Mouse (Mus musculus) stomach, embryonic 16.5 days (tissue): Measurements from ENCODE around the gene Rarb. TPM values are rescaled to one million over a fixed set of nuclear protein-coding genes. Genes with fewer than 3 reads are reported as not detected.
A peak's percentile ranks its signal among the peaks of the same experiment; 100 is the strongest.

Source experiments
- ATAC-seq: fragments of 200-750 bp; cut with Nextera tagmentation; 2 replicates; pipeline ENCODE4 v1.8.0; 2017; ENCODE audit warnings: moderate number of reproducible peaks, moderate TSS enrichment; ENCODE audit not compliant: insufficient read depth, low FRiP score
- H3K27ac ChIP-seq: fragments of 300-500 bp; sonication (generic); 2 replicates; pipeline ENCODE4 v1.5.1; 2014; ENCODE audit warnings: low read length
- H3K27me3 ChIP-seq: fragments of 300-500 bp; sonication (generic); 2 replicates; pipeline ENCODE4 v1.6.1; 2014; ENCODE audit warnings: low read length, control low read depth, mixed read lengths; ENCODE audit not compliant: control insufficient read depth, insufficient read depth
- H3K36me3 ChIP-seq: fragments of 300-500 bp; sonication (generic); 2 replicates; pipeline ENCODE4 v1.6.1; 2014; ENCODE audit warnings: low read length; ENCODE audit not compliant: control insufficient read depth, insufficient read depth
- H3K4me1 ChIP-seq: fragments of 300-500 bp; sonication (generic); 2 replicates; pipeline ENCODE4 v1.6.1; 2014; ENCODE audit warnings: low read length, control low read depth, mixed read lengths; ENCODE audit not compliant: control insufficient read depth, insufficient read depth
- H3K4me2 ChIP-seq: fragments of 300-500 bp; sonication (generic); 2 replicates; pipeline ENCODE4 v1.6.1; 2014; ENCODE audit warnings: low read depth, low read length, mixed read lengths
- H3K4me3 ChIP-seq: fragments of 300-500 bp; sonication (generic); replicated peaks from 2 replicates; pipeline ENCODE4 v1.5.1; 2014; ENCODE audit warnings: mild to moderate bottlenecking, low read length
- H3K9ac ChIP-seq: fragments of 300-500 bp; sonication (generic); 2 replicates; pipeline ENCODE4 v1.6.1; 2014; ENCODE audit warnings: low read length
- H3K9me3 ChIP-seq: fragments of 300-500 bp; sonication (generic); replicated peaks from 2 replicates; pipeline ENCODE4 v1.6.1; 2016; ENCODE audit warnings: low read length, control low read depth; ENCODE audit not compliant: control insufficient read depth
- WGBS: fragments of 180-500 bp; shearing (Covaris S2); extraction: QIAGEN DNeasy Blood & Tissue Kit; methylation state at CpG from one replicate; pipeline ENCODE4 v1.1.7; 2014; 5-methylcytosine and 5-hydroxymethylcytosine counted together
- polyA plus RNA-seq: library from polyadenylated mRNA; unstranded; fragments of >200 nt; fragmentation: Nextera tagmentation; extraction: Ambion mirVana; gene quantifications from 2 replicates; pipeline ENCODE4 v1.2.1, GENCODE M21; 2015

Rarb gene
- polyA plus RNA-seq, 1 experiment from 2014 or later = 17.9 TPM

DNA sequence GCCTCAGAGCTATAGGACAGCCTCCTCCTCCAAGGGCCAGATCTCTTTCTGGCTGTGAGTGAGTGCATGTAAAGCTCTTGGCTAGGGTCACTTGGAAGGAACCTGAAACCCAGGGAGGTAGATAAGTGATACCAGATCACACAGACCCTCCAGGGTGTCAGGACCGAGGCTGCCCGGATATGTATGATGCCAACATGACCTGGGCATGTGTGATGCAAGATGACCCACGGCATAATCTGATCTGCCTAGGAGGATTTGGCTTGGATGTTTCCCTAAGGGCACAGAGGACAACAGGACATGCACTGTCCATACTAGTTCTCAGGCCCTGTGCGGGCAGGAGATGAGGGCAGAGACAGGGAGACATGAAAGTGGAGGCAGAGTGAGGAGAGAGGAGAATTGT is 374.1 kb downstream of the Rarb start:
- Histone ChIP-seq H3K9ac (no peak overlapping the region), H3K4me1 (peaks cover 5% of the 10 kb centered on the region; the same call in 1 of the 2 replicates), H3K9me3 (no peaks in the 10 kb centered on the region), H3K27me3 (no peaks in the 10 kb centered on the region), H3K4me2 (no peak overlapping the region), H3K36me3 (no peaks in the 10 kb centered on the region), H3K4me3 (no peak overlapping the region), H3K27ac (no peak overlapping the region)
- no peak for ATAC-seq
- WGBS = 91% methylated on average over 4 of the region's 4 CpGs

DNA sequence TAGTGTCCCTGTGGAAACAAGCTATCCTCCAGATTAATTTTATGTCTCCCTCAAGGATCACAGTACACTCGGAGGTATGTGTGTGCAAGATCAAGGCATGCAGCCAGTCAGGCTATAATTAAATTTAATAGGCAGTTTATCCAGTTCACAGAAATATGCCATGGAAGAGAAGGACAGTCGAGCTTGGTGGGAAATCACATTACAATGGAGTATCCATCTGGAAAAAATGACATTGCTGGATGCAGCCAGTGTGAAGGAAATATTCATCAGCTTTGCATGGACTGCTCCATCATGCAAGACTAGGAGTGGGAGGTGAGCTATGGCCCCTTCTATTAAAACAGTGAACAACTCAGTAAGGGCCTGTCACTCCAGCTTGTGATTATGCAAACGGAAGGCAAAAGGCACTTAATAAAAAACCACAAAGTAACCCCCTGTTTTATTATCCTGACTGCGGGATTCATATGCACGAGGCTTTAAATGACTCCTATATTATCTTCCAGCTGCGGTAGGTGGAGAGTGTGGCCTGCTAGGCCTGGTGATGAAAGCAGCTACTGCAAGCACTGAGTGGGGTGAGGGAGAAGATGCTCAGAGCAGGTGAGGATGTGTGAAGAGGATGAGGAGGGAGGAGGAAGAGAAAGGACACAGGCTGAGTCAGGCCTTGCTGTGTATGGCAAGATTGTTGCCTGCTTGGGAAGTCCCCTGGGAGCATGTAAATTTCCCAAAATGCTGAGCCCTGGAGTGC is 379.4 kb downstream of the Rarb start:
- Histone ChIP-seq H3K9me3 (no peaks in the 10 kb centered on the region), H3K4me3 (no peak overlapping the region), H3K36me3 (no peaks in the 10 kb centered on the region), H3K27ac (no peak overlapping the region), H3K4me2 (no peak overlapping the region), H3K4me1 (no peaks in the 10 kb centered on the region), H3K27me3 (no peaks in the 10 kb centered on the region), H3K9ac (no peak overlapping the region)
- 77% methylated on average over 6 of the region's 6 CpGs for WGBS
- no peak for ATAC-seq

DNA sequence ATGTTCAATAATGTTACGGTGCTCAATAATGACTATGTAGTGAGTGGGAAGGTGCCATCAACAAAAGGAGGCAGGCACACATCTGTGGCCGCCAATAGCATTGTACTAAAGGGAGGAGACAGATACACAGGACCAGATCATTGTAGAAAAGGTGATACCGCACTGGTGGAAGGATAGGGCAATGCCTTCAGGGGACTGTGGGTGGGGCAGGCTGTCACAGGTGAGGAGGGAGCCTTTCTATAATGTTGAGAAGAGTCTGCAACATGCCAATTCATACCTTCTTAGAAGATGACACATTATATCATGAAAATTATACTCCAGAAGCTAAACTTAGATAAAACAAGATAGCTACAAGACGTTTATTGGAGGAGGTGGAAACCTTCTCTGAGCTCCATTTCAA is 381.6 kb downstream of the Rarb start:
- WGBS = 87% methylated on average over 4 of the region's 4 CpGs
- ATAC-seq = no peak
- no peaks in the 10 kb centered on the region for H3K9me3 ChIP-seq
- H3K4me1 ChIP-seq = no peaks in the 10 kb centered on the region
- no peak overlapping the region for H3K4me2 ChIP-seq
- H3K4me3 ChIP-seq = no peak overlapping the region
- H3K9ac ChIP-seq = no peak overlapping the region
- H3K27ac ChIP-seq = no peak overlapping the region
- no peaks in the 10 kb centered on the region for H3K27me3 ChIP-seq
- H3K36me3 ChIP-seq = 0 out of 2 replicates have a peak, but pooled peaks cover 6% of the 10 kb centered on the region

DNA sequence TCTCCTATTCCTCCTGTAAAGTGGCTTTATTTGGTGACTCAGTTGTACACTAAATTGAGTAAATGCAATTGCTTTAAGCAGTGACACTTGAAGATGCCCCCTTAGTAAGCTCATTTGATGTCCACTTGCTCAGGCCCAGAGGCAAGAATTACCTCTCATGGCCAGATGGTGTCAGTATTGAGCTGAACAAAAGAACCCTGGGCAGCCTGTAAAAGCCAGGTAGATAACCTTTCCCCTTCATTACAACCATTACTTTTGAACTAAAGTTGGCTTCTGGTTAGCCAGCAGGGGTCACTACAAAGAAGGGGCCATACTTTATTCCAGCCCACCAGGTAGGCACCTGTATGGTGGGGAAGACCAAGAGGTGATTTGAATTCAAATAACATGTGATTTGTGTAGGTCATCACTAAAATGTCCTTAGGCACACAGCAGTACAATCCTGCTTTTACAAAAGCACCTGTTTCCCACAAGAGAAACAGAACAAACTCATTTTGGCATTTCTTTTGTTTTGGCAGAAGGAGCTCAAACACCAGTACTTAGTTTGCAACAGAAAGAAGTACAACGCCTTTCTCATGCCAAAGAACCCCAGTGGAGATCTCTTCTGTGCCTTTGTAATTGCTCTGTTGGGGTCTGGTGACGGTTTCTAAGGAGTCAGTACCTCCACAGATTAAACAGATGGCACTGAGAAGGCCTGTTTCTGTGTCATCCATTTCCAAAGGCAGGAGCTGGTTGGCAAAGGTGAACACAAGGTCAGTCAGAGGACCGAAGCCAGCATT is 384.4 kb downstream of the Rarb start:
- no peaks in the 10 kb centered on the region for H3K4me1 ChIP-seq
- 0 out of 2 replicates have a peak, but pooled peaks cover 6% of the 10 kb centered on the region for H3K36me3 ChIP-seq
- no peak overlapping the region for H3K27ac ChIP-seq
- H3K9ac ChIP-seq = no peak overlapping the region
- no peaks in the 10 kb centered on the region for H3K9me3 ChIP-seq
- no peaks in the 10 kb centered on the region for H3K27me3 ChIP-seq
- 0 out of 2 replicates have a peak, but pooled peaks have one; percentile 48 for ATAC-seq
- H3K4me2 ChIP-seq = no peak overlapping the region
- no peak overlapping the region for H3K4me3 ChIP-seq
- 72% methylated on average over 3 of the region's 3 CpGs for WGBS

DNA sequence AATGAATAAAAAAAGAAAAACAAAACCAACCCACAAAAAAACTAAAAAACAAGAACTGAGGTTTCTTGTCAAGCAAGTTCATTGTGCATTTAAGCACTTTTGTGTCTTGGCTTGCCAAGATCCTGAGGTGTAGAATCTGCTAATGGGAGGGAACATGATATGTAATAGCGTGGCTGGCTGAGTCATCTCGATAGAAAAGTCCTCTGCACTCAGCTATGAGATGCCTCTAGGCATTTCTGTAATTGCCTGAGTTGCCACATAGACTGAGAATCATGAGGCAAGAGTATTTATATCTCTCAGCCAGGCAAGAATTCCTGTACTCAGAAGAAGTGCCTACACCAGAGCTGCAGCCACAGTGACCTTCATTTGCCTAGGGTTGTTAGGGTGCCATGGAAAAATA is 385.8 kb downstream of the Rarb start:
- H3K27ac ChIP-seq = no peak overlapping the region
- H3K36me3 ChIP-seq = 0 out of 2 replicates have a peak, but pooled peaks cover 9% of the 10 kb centered on the region
- H3K9ac ChIP-seq = no peak overlapping the region
- H3K4me2 ChIP-seq = no peak overlapping the region
- no peaks in the 10 kb centered on the region for H3K27me3 ChIP-seq
- no peaks in the 10 kb centered on the region for H3K4me1 ChIP-seq
- no peak for ATAC-seq
- 55% methylated on average over 2 of the region's 2 CpGs for WGBS
- H3K4me3 ChIP-seq = no peak overlapping the region
- no peaks in the 10 kb centered on the region for H3K9me3 ChIP-seq

DNA sequence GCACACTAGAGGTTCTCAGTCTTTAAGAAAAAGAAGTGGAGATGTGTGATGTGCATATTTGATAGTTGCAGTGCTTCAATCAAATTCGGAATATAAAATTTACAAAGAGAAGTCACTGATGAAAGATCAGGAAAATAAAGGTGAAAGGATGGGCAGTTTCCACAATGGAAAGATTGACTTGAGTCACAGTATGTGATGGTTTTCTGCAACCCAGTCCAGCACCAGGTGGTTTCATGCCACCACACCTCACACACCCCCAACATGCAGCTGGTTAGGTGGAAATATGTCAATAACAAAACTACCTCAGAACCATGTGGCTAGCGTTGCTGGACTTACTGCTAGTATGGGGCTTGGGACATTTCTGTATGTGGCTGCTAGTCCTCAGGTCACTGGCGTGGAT is 386.4 kb downstream of the Rarb start:
- ATAC-seq = no peak
- Histone ChIP-seq H3K4me3 (no peak overlapping the region), H3K4me2 (no peak overlapping the region), H3K27ac (peak overlapping the region; percentile 38; the same call in 1 of the 2 replicates), H3K9me3 (no peaks in the 10 kb centered on the region), H3K9ac (no peak overlapping the region), H3K4me1 (no peaks in the 10 kb centered on the region), H3K27me3 (no peaks in the 10 kb centered on the region), H3K36me3 (0 out of 2 replicates have a peak, but pooled peaks cover 9% of the 10 kb centered on the region)
- 74% methylated on average over 3 of the region's 3 CpGs for WGBS

DNA sequence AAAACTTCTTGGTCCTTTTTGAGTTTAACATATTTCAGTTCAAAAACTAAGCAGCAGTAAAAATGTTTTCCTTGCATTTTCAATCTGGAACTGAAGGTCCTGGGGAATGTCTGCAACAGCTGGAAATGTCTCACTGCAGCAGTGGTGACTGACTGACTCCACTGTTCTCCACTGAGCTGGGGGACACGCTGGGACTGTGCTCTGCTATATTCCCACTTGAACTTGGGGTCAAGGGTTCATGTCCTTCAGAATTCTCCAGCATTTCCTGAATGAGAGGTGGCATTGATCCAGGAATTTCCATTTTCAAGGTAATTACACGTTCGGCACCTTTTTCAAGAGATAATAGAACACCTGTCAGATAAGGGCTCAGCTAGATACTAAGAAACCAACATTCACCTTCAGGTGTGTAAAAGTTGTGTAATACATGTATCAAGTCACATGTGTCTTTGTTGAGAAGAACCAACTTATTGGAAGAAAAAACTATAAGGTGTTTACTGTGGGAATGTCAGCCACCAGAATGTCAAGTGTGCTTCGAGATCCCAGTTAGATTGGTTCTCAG is 386.9 kb downstream of the Rarb start:
- H3K4me1 ChIP-seq = no peaks in the 10 kb centered on the region
- no peak overlapping the region for H3K9ac ChIP-seq
- no peak overlapping the region for H3K4me2 ChIP-seq
- WGBS = 48% methylated on average over 4 of the region's 4 CpGs
- H3K9me3 ChIP-seq = no peaks in the 10 kb centered on the region
- H3K36me3 ChIP-seq = 0 out of 2 replicates have a peak, but pooled peaks cover 9% of the 10 kb centered on the region
- H3K27ac ChIP-seq = no peak overlapping the region; the same call in 1 of the 2 replicates
- no peaks in the 10 kb centered on the region for H3K27me3 ChIP-seq
- H3K4me3 ChIP-seq = no peak overlapping the region
- ATAC-seq = no peak

DNA sequence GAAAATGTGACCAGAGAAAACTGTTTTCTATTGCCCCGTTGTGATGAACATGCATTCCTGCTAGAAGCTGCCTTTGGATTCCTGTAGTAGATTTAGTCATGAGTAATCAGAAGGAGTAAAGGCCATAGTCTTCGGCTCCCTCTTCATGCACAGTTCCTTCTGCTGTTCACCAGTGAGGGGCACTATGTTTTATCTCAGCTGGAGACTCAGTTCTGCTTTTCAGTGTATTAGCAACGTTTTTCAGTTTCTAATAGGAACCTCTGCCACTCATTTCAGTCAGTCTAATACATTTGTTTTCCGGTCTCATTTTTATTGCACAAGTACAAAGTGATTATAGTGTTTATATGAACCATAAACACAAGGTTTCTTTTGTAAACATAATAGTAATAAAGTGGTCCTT is 391.4 kb downstream of the Rarb start:
- Histone ChIP-seq H3K27ac (no peak overlapping the region), H3K4me3 (no peak overlapping the region), H3K4me1 (no peaks in the 10 kb centered on the region), H3K36me3 (peaks cover 9% of the 10 kb centered on the region; the same call in 1 of the 2 replicates), H3K4me2 (no peak overlapping the region), H3K9ac (no peak overlapping the region), H3K9me3 (no peaks in the 10 kb centered on the region), H3K27me3 (no peaks in the 10 kb centered on the region)
- no peak for ATAC-seq
- WGBS = 55% methylated on average over 4 of the region's 4 CpGs

DNA sequence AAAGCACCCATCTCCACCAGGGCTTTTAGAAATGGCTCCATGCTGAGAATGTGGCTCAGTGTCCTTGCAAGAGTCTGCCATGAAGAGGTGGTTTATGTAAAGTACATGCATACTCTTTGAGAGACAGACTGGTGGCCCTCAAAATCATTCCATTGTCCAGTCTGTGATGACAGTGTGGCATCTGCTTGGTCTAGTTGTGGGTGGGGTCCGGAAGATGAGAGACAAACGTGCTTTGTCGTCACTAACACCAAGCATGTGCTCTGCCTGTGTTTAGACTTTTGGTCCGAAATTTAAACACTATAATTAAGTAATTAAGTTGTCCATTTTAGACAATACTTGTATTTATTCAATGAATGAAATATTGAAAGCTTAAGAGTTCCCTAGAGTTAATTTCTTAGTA is 404.8 kb downstream of the Rarb start:
- no peak for ATAC-seq

More for the DNA sequence above, 404.8 kb downstream of the Rarb start:
- no peak overlapping the region for H3K4me2 ChIP-seq
- H3K4me1 ChIP-seq = no peaks in the 10 kb centered on the region
- H3K27ac ChIP-seq = no peak overlapping the region
- H3K4me3 ChIP-seq = no peak overlapping the region
- 82% methylated on average over 4 of the region's 4 CpGs for WGBS
- H3K9me3 ChIP-seq = no peaks in the 10 kb centered on the region
- no peaks in the 10 kb centered on the region for H3K27me3 ChIP-seq
- no peak overlapping the region for H3K9ac ChIP-seq
- peaks cover 4% of the 10 kb centered on the region; the same call in 1 of the 2 replicates for H3K36me3 ChIP-seq
